Mouse (Mus musculus) stomach, embryonic 15.5 days (tissue): ENCODE measurements around the gene Tmem119. TPM values are rescaled to one million over a fixed set of nuclear protein-coding genes. Genes with fewer than 3 reads are reported as not detected.

Source experiments
- ATAC-seq: fragments of 200-750 bp; cut with Nextera tagmentation; 2 replicates; pipeline ENCODE4 v1.8.0; 2017; ENCODE audit warnings: low read depth, moderate number of reproducible peaks, moderate TSS enrichment; ENCODE audit not compliant: insufficient read depth, low FRiP score
- H3K27ac ChIP-seq: fragments of 300-500 bp; sonication (generic); 2 replicates; pipeline ENCODE4 v1.5.1; 2015; ENCODE audit warnings: mild to moderate bottlenecking, inconsistent platforms
- H3K27me3 ChIP-seq: fragments of 300-500 bp; sonication (generic); replicated peaks from 2 replicates; pipeline ENCODE4 v1.6.1; 2015; ENCODE audit warnings: inconsistent platforms
- H3K36me3 ChIP-seq: fragments of 300-500 bp; sonication (generic); 2 replicates; pipeline ENCODE4 v1.6.1; 2015; ENCODE audit warnings: inconsistent platforms
- H3K4me1 ChIP-seq: fragments of 300-500 bp; sonication (generic); 2 replicates; pipeline ENCODE4 v1.6.1; 2015; ENCODE audit warnings: inconsistent platforms
- H3K4me2 ChIP-seq: fragments of 300-500 bp; sonication (generic); 2 replicates; pipeline ENCODE4 v1.6.1; 2015; ENCODE audit warnings: mild to moderate bottlenecking, inconsistent platforms
- H3K4me3 ChIP-seq: fragments of 300-500 bp; sonication (generic); replicated peaks from 2 replicates; pipeline ENCODE4 v1.5.1; 2015; ENCODE audit warnings: inconsistent platforms
- H3K9ac ChIP-seq: fragments of 300-500 bp; sonication (generic); 2 replicates; pipeline ENCODE4 v1.6.1; 2015; ENCODE audit warnings: inconsistent platforms
- H3K9me3 ChIP-seq: fragments of 300-500 bp; sonication (generic); 2 replicates; pipeline ENCODE4 v1.6.1; 2016; ENCODE audit warnings: inconsistent platforms
- WGBS: fragments of 180-500 bp; shearing (Covaris S2); methylation state at CpG from one replicate; pipeline ENCODE4 v1.1.7; 2015; 5-methylcytosine and 5-hydroxymethylcytosine counted together
- polyA plus RNA-seq: library from polyadenylated mRNA; unstranded; fragments of >200 nt; fragmentation: Nextera tagmentation; extraction: Ambion mirVana; gene quantifications from 2 replicates; pipeline ENCODE4 v1.2.1, GENCODE M21; 2015

The Tmem119 gene
- 60.6 and 64.4 TPM in 2 replicates for polyA plus RNA-seq

DNA sequence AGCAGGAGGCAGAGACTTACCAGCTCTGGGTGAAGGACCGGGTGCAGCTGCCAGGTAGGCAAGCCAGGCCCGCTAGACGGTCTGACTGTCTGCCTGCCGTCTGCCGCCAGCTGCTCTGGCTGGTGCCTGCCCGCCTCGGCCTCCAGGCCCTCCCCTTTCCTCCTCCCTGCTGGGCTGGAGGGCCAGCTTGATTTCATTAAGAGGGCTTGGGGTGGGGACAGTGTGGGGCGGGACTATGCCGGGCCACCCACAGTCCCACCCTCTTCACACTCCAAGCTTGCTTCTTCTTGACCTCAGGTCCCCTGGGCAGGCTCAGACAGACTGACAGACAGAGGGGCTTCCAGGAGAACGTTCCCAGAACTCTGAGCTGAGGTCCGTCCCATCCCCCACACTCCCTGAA lies at the start of gene Tmem119:
TSS of gene Tmem119 (minus strand) at position 237 of the 400 bp plus-strand sequence.
- no peaks in the 10 kb centered on the region for H3K9me3 ChIP-seq
- peak within 1 kb of the TSS; percentile 10; the same call in 1 of the 2 replicates for H3K9ac ChIP-seq
- peak within 1 kb of the TSS; percentile 44 for H3K4me3 ChIP-seq
- peaks cover 31% of the 10 kb centered on the region for H3K4me1 ChIP-seq
- H3K4me2 ChIP-seq, result peak within 1 kb of the TSS; percentile 51
- H3K27me3 ChIP-seq, result no peaks in the 10 kb centered on the region
- 3% methylated on average over 11 of the region's 11 CpGs for WGBS
- no peaks in the 10 kb centered on the region for H3K36me3 ChIP-seq
- H3K27ac ChIP-seq, result peak within 1 kb of the TSS; percentile 77
- ATAC-seq, result peak; percentile 82

DNA sequence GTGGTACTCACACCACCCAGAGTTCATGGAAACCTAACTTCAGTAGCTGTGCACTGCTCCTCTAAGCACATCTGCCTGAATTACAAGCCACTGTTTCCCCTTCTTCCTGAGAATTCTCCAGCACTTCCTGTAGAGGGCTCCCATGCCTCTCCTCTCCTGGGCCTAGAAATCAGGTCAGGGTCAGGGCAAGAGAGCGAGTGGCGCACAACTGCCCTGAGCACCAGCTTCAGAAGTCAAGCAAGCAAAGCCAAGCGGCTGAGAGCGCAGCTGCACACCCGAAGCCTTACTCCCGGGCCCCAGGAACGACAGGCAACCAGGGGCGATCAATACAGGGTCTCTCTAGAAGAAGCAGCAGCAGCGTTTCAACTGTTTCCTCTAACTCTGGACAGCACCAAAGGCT lies 47.3 kb upstream of the Tmem119 start:
- peaks cover 56% of the 10 kb centered on the region for H3K36me3 ChIP-seq
- no peaks in the 10 kb centered on the region for H3K9me3 ChIP-seq
- H3K27me3 ChIP-seq, result no peaks in the 10 kb centered on the region
- 89% methylated on average over 9 of the region's 9 CpGs for WGBS
- H3K4me1 ChIP-seq, result peaks cover 9% of the 10 kb centered on the region; the same call in 1 of the 2 replicates
- no peak for ATAC-seq
- no peak overlapping the region for H3K4me3 ChIP-seq
- H3K4me2 ChIP-seq, result no peak overlapping the region
- H3K27ac ChIP-seq, result no peak overlapping the region
- no peak overlapping the region for H3K9ac ChIP-seq

DNA sequence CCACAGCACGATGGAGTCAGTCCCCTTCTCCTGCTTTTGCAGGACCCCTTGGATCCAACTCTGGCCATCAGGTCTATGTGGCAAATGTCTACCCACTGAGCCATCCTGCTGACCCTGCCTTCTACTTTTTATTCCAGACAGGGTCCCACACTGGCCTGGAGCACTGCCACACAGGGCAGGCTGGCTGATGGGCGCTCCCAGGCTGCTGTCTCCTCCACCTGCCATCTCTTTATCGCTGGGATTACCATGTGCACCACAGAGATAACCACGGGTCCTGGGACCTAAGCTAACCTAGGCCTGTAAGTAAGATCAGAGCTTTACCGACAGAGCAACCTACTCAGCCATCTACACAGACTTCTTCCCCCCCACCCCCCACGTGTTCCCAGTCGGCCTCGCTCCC lies 46.3 kb upstream of the Tmem119 start:
- Histone ChIP-seq H3K4me1 (peaks cover 10% of the 10 kb centered on the region; the same call in 1 of the 2 replicates), H3K36me3 (peaks cover 61% of the 10 kb centered on the region), H3K9me3 (no peaks in the 10 kb centered on the region), H3K4me2 (no peak overlapping the region), H3K9ac (no peak overlapping the region), H3K4me3 (no peak overlapping the region), H3K27me3 (no peaks in the 10 kb centered on the region), H3K27ac (no peak overlapping the region)
- 87% methylated on average over 8 of the region's 8 CpGs for WGBS
- peak; percentile 74; the same call in 1 of the 2 replicates for ATAC-seq

DNA sequence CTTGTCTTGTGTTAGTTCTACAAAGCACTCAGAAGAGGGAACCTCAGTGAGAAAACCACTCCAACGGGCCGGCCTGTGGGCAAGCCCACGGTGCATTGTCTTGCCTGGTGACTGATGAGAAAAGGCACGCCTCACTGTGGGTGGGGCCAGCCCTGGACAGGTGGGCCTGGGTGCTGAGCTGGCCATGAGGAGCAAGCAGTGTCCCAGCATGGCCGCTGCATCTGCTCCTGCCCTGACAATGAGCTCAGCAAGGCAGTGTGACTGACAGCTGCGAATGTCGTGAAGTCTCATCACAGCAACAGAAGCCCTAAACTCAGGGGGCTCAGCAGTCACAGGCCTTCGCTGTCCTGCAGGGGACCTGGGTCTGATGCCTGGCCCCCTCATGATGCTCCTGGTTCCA lies 45.3 kb upstream of the Tmem119 start:
- Histone ChIP-seq H3K27me3 (no peaks in the 10 kb centered on the region), H3K27ac (no peak overlapping the region), H3K4me3 (no peak overlapping the region), H3K9me3 (no peaks in the 10 kb centered on the region), H3K9ac (no peak overlapping the region), H3K36me3 (peaks cover 61% of the 10 kb centered on the region), H3K4me1 (peaks cover 12% of the 10 kb centered on the region; the same call in 1 of the 2 replicates), H3K4me2 (no peak overlapping the region)
- no peak for ATAC-seq
- WGBS, result 79% methylated on average over 8 of the region's 8 CpGs

DNA sequence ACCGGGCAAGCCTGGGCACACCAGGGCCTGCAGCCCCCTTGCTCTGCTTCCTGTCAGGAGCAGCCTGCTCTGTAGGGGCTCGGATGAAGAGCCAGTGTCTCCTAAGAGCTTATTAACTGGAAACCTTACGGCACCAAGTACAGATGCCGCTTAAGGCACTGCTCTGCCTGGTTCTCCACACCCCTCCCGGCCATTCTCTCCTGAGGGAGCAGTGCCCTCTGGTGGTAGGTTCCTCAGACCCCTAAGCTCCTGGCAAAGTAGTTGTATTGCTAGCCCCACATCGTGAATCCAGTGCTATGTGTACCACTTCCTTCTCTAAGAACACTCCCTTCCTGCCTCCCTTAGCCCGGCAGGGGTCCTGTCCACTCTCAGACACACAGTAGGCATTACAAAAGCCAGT lies 44.4 kb upstream of the Tmem119 start:
- Histone ChIP-seq H3K36me3 (peaks cover 57% of the 10 kb centered on the region), H3K27ac (peak overlapping the region; percentile 80), H3K27me3 (no peaks in the 10 kb centered on the region), H3K4me1 (peaks cover 12% of the 10 kb centered on the region; the same call in 1 of the 2 replicates), H3K9me3 (no peaks in the 10 kb centered on the region), H3K4me3 (no peak overlapping the region), H3K9ac (no peak overlapping the region), H3K4me2 (no peak overlapping the region)
- 0 out of 2 replicates have a peak, but pooled peaks have one; percentile 57 for ATAC-seq
- 50% methylated on average over 7 of the region's 7 CpGs for WGBS

DNA sequence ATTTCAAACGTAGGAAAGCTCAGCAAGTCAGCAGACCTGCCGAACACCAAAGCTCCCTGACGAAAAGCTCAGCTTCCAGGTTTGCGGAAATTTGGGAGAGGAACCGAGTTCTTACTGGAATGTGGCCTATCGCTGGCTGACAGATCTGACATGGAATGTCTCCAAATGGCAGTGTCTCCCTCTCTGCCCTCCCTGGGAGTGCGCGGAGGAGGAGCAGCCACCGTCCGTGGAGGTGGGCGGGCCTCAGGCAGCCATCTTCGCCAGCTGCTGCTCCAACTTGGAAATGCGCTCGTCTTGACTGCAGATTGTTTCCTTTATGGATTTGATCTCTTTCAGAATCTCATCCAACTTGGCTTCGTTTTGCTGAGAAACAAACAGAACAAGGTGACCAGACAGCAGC lies 43.8 kb upstream of the Tmem119 start:
- WGBS, result 61% methylated on average over 15 of the region's 15 CpGs
- H3K9me3 ChIP-seq, result no peaks in the 10 kb centered on the region
- no peaks in the 10 kb centered on the region for H3K27me3 ChIP-seq
- no peak overlapping the region for H3K4me3 ChIP-seq
- peaks cover 51% of the 10 kb centered on the region for H3K36me3 ChIP-seq
- no peak overlapping the region for H3K4me2 ChIP-seq
- no peak overlapping the region for H3K9ac ChIP-seq
- peak overlapping the region; percentile 80 for H3K27ac ChIP-seq
- no peak for ATAC-seq
- peaks cover 12% of the 10 kb centered on the region; the same call in 1 of the 2 replicates for H3K4me1 ChIP-seq

DNA sequence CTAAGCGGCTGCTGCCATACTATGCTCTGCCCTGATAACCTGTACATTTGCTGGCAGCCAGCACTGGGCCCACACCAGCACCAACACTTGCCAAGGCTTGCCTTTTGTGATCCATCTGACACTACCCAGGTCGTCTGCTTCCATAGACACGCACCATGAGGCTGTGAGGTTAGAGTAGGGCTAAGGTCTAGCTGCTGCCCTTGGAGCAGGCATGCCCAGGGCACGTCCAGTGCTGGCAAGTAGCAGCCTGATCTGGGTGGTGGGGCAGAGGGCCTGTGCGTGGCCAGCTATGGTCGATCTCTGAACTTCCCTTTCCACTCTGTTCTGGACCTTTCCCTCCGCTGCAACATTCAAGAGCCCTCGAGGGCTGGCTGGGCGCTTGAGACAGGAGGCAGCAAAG lies 42.6 kb upstream of the Tmem119 start:
- H3K27me3 ChIP-seq, result no peaks in the 10 kb centered on the region
- H3K27ac ChIP-seq, result no peak overlapping the region
- no peaks in the 10 kb centered on the region for H3K9me3 ChIP-seq
- no peak for ATAC-seq
- H3K4me3 ChIP-seq, result no peak overlapping the region
- 89% methylated on average over 9 of the region's 9 CpGs for WGBS
- no peak overlapping the region for H3K4me2 ChIP-seq
- H3K36me3 ChIP-seq, result peaks cover 47% of the 10 kb centered on the region
- H3K9ac ChIP-seq, result no peak overlapping the region
- peaks cover 12% of the 10 kb centered on the region; the same call in 1 of the 2 replicates for H3K4me1 ChIP-seq

DNA sequence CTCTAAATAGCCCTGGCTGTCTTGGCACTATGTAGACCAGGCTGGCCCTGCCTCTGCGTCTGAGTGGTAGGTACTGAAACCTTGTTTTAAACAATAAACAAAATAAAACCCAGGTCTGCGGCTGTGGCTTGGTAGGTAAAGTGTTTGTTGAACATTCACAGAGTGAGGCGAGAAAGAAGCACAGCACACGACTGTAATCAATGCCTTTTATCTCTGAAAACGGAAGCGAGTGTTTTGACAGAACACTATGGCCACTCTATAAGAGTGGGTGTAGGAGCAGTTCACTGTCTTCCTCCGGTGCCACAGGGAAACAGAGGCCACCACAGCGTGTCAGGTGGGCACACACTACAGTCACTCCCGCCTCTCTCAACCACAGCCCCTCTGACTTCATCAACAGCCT lies 41.9 kb upstream of the Tmem119 start:
- H3K36me3 ChIP-seq, result peaks cover 45% of the 10 kb centered on the region
- H3K4me3 ChIP-seq, result no peak overlapping the region
- H3K27me3 ChIP-seq, result no peaks in the 10 kb centered on the region
- no peak overlapping the region for H3K4me2 ChIP-seq
- no peak for ATAC-seq
- 77% methylated on average over 9 of the region's 9 CpGs for WGBS
- no peak overlapping the region for H3K27ac ChIP-seq
- no peaks in the 10 kb centered on the region for H3K9me3 ChIP-seq
- peaks cover 12% of the 10 kb centered on the region; the same call in 1 of the 2 replicates for H3K4me1 ChIP-seq
- no peak overlapping the region for H3K9ac ChIP-seq

DNA sequence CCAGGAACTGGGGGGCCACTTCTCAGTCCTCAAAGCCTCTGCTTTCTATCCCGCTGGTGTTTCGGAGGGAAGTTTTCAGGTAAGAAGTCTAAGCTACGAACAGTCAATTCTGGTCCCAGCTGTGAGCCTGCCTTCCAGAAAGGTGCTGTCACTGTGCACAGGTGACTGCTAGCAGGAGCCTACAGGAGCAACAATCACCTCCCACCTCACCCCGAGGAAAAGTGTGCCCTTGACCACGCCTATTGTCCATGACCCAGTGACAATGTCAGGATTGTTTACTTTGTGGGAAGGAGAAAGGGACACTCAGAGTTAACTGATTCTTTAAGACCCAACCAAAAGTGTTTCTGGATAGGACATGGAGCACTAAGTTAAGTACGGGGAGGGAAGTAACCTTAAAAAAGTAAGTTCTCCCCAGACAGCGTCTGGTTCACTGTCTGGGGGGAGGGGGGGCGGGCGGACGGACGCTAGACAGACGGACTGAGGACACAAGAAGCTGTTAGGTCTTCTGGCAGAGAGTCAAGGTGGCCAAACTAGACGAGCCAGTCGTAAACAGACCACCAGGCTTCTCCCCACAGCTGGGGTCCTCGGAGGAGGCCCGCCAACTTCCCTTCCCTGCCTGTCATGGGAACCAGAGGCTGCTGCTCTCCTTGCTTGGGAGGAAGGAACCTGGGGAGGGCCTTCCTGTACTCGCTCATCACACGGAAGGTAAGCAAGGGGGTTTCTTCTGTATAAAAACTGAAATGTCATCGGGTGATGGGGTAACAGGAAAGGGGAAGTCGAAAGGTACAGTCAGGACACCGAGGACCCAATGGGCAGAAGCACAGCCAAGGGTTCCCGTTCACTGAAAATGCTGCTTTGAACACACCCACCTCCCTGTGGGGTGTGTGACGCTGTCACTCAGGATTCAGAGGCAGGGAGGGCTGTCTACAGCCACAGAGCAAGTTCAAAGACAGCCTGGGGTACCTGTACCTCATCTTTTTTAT lies 41.2 kb upstream of the Tmem119 start:
- H3K9ac ChIP-seq, result no peak overlapping the region
- no peak for ATAC-seq
- H3K9me3 ChIP-seq, result no peaks in the 10 kb centered on the region
- H3K4me3 ChIP-seq, result no peak overlapping the region
- peaks cover 39% of the 10 kb centered on the region for H3K36me3 ChIP-seq
- peaks cover 12% of the 10 kb centered on the region; the same call in 1 of the 2 replicates for H3K4me1 ChIP-seq
- 59% methylated on average over 23 of the region's 23 CpGs for WGBS
- no peaks in the 10 kb centered on the region for H3K27me3 ChIP-seq
- no peak overlapping the region for H3K4me2 ChIP-seq
- H3K27ac ChIP-seq, result no peak overlapping the region; the same call in 1 of the 2 replicates

DNA sequence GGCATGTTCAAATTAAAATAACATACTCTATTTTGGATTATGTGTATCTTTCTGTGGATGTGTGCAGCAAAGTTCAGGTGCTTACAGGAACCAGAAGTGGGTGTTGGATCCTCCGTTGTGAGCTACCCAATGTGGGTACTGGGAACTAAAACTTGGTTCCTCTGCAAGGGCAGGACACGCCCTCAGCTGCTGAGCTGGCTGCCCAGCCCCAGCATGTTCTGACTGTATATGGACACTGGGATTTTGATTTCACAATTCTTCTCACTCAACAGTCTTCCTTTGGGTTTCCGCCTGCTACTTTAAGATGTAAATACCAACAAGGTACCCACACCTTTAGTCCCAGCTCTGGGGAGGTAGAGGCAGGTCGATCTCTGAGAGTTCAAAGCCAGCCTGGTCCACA lies 40.1 kb upstream of the Tmem119 start:
- peaks cover 12% of the 10 kb centered on the region; the same call in 1 of the 2 replicates for H3K4me1 ChIP-seq
- no peaks in the 10 kb centered on the region for H3K9me3 ChIP-seq
- ATAC-seq, result no peak
- H3K9ac ChIP-seq, result no peak overlapping the region
- WGBS, result 91% methylated on average over 4 of the region's 4 CpGs
- no peak overlapping the region for H3K4me3 ChIP-seq
- no peak overlapping the region for H3K4me2 ChIP-seq
- peaks cover 28% of the 10 kb centered on the region for H3K36me3 ChIP-seq
- no peaks in the 10 kb centered on the region for H3K27me3 ChIP-seq
- no peak overlapping the region for H3K27ac ChIP-seq

DNA sequence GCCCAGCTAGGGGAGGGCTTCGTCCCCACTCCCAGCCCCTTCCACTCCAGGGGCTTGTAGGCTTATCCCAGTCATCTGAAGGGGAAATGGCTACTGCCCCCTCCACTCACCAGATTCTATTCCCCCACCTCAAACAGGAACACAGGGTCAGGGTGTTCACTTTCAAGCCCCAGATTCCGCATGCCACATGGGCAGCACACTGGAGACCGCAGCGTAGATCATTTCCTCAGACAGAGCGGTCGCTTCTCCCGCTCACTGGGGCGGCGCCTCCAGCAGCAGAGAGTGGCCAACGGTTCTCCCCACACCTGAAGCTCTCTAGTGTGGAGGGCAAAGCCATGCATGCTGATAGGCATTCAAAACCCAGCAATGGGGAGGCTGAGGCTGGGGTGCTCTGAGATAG lies 36.6 kb upstream of the Tmem119 start:
- no peaks in the 10 kb centered on the region for H3K27me3 ChIP-seq
- H3K4me3 ChIP-seq, result no peak overlapping the region
- H3K36me3 ChIP-seq, result 0 out of 2 replicates have a peak, but pooled peaks cover 8% of the 10 kb centered on the region
- no peak overlapping the region for H3K27ac ChIP-seq
- no peak overlapping the region for H3K9ac ChIP-seq
- peaks cover 3% of the 10 kb centered on the region; the same call in 1 of the 2 replicates for H3K4me1 ChIP-seq
- no peak overlapping the region for H3K4me2 ChIP-seq
- ATAC-seq, result no peak
- no peaks in the 10 kb centered on the region for H3K9me3 ChIP-seq
- 81% methylated on average over 10 of the region's 10 CpGs for WGBS

DNA sequence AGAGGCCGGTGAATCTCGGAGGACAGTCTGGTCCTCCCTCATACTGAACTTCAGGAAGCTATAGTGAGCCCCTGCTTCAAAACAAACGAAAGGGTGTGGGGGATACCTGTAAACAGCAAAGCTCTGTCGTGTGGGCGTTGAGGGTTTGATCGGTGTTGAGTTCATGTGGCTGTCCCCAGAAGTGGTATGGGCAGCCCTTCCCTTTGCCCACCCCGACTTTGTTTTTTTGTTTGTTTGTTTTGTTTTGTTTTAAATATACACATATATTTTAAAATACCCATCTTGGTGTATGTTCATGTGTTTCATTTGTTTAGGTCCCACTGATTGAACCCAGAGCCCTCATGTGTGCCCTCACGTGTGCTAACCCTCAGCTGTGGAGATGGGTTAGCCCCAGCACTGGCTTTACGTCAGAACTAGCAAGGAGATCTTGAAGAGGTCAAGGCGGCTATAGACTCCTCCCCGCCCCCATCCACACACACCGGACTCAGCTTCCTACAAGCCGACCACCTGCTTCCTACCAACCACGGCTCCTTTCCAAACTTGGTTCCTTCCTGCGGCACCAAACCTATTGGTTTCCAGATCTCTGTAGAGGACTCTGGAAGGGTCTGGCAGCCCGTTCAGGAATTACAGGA lies 33.1 kb upstream of the Tmem119 start:
- no peaks in the 10 kb centered on the region for H3K36me3 ChIP-seq
- 52% methylated on average over 16 of the region's 16 CpGs for WGBS
- H3K9me3 ChIP-seq, result no peaks in the 10 kb centered on the region
- H3K9ac ChIP-seq, result no peak overlapping the region
- no peak overlapping the region for H3K4me2 ChIP-seq
- no peak for ATAC-seq
- no peaks in the 10 kb centered on the region for H3K4me1 ChIP-seq
- no peak overlapping the region for H3K27ac ChIP-seq
- H3K27me3 ChIP-seq, result no peaks in the 10 kb centered on the region
- H3K4me3 ChIP-seq, result no peak overlapping the region
